Mouse (Mus musculus): ENCODE results near the gene Nit1. TPM values are rescaled to one million over a fixed set of nuclear protein-coding genes. Genes with fewer than 3 reads are reported as not detected.

The Nit1 gene
- total and polyA plus RNA-seq, 3 experiments = 17.9 to 26.3 TPM; not detected in 1

DNA sequence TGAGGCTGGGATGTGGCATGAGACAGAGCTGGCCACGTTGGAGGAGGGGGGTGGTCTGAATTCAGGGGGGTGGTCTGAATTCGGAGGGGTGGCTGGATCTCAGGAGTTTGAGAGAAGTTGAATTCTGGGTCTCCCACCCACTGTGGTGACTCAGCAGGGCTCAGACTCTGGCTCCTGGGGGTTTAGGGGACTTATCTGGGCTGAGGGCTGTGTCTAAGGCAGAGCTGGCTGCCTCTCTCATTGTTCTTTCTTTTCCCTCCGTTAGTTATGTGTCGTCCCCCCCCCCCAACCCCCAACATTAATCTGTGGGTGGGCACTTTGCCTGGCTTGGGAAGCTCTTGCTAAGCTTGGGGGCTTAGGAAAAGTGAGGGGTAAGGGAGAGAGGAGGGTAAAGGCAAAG is 28.5 kb upstream of the Nit1 start:
- no peak for TF ChIP-seq MYB (IDR thresholded peaks at IDR 0.05; ENCODE audit: low read depth, low read length)
- TF ChIP-seq ELF1 (IDR thresholded peaks at IDR 0.05; ENCODE audit: low read depth, low read length) = no peak
- no peak for TF ChIP-seq BHLHE40 (IDR thresholded peaks at IDR 0.05; ENCODE audit: borderline replicate concordance, low read depth, low read length)
- TF ChIP-seq USF2 (IDR thresholded peaks at IDR 0.05; ENCODE audit: borderline replicate concordance in 1 of 2, insufficient read depth in 1 of 2, low read depth in 1 of 2, low read length in 2 of 2) = no peak
- no peak for TF ChIP-seq TAL1 (IDR thresholded peaks at IDR 0.05; ENCODE audit: low read length)
- no peak for TF ChIP-seq RCOR1 (IDR thresholded peaks at IDR 0.05; ENCODE audit: low read depth, low read length)
- no peak for TF ChIP-seq CHD1 (IDR thresholded peaks at IDR 0.05; ENCODE audit: low read depth, low read length)
- no peak for TF ChIP-seq POLR2A (IDR thresholded peaks at IDR 0.05; ENCODE audit: control insufficient read depth in 1 of 2, insufficient read depth in 1 of 2, low read depth in 1 of 2, low read length in 2 of 2, poor library complexity in 1 of 2)
- no peak for TF ChIP-seq JUND (IDR thresholded peaks at IDR 0.05; ENCODE audit: low read depth, low read length)
- no peak for TF ChIP-seq MAFK (IDR thresholded peaks at IDR 0.05; ENCODE audit: borderline replicate concordance, low read depth, low read length)
- no peak for TF ChIP-seq ZKSCAN1 (IDR thresholded peaks at IDR 0.05; ENCODE audit: low read depth, low read length)
- no peak for TF ChIP-seq SMC3 (IDR thresholded peaks at IDR 0.05; ENCODE audit: low read depth, low read length)
- no peak for TF ChIP-seq GABPA (IDR thresholded peaks at IDR 0.05; ENCODE audit: low read depth, low read length)
- no peak for TF ChIP-seq POLR2AphosphoS2 (IDR thresholded peaks at IDR 0.05; ENCODE audit: low read length)
- TF ChIP-seq CHD2 (IDR thresholded peaks at IDR 0.05; ENCODE audit: low read length) = no peak
- TF ChIP-seq ETS1 (IDR thresholded peaks at IDR 0.05; ENCODE audit: low read depth, low read length) = no peak
- no peak for TF ChIP-seq ZNF384 (IDR thresholded peaks at IDR 0.05; ENCODE audit: low read depth, low read length)
- H3K9ac ChIP-seq (ENCODE audit: control insufficient read depth, low read depth, low read length, poor library complexity, severe bottlenecking) = peak overlapping the region; percentile 65
- peak overlapping the region; percentile 18; the same call in 1 of the 2 replicates for H3K27ac ChIP-seq (ENCODE audit: control insufficient read depth, low read depth, low read length)
- H3K27me3 ChIP-seq (ENCODE audit: control insufficient read depth in 1 of 2, insufficient read depth in 2 of 2, low read length in 2 of 2) = no peaks in the 10 kb centered on the region
- no peaks in the 10 kb centered on the region for H3K9me3 ChIP-seq (replicated peaks; ENCODE audit: insufficient read depth, low read length)
- H3K36me3 ChIP-seq (ENCODE audit: control insufficient read depth in 1 of 2, insufficient read depth in 2 of 2, low read length in 2 of 2) = peaks cover 0 to 3% of the 10 kb centered on the region in 2 experiments; a peak in 2 of 4 replicates
- peaks cover 2 to 9% of the 10 kb centered on the region in 2 experiments; a peak in 2 of 4 replicates for H3K4me1 ChIP-seq (ENCODE audit: control insufficient read depth in 1 of 2, insufficient read depth in 2 of 2, low read length in 2 of 2)
- H3K79me2 ChIP-seq (ENCODE audit: control insufficient read depth, insufficient read depth, low read length, poor library complexity) = no peaks in the 10 kb centered on the region
- H3K4me3 ChIP-seq (ENCODE audit: control insufficient read depth in 1 of 2, insufficient read depth in 1 of 2, low read depth in 2 of 2, low read length in 2 of 2) = peak overlapping the region; percentile 41 to 47; a peak in 3 of 4 replicates
- peak; percentile 59 for DNase-seq (ENCODE audit: low read depth, low spot score)

- H3K79me2 ChIP-seq (ENCODE audit: control insufficient read depth, insufficient read depth, low read length, poor library complexity) = no peaks in the 10 kb centered on the region
- H3K27ac ChIP-seq (ENCODE audit: control insufficient read depth, low read depth, low read length) = no peak overlapping the region
- no peak overlapping the region for H3K9ac ChIP-seq (ENCODE audit: control insufficient read depth, low read depth, low read length, poor library complexity, severe bottlenecking)
- no peak for DNase-seq (ENCODE audit: low read depth, low spot score)
- no peak overlapping the region for H3K4me3 ChIP-seq (ENCODE audit: control insufficient read depth in 1 of 2, insufficient read depth in 1 of 2, low read depth in 2 of 2, low read length in 2 of 2)
- peaks cover 2 to 3% of the 10 kb centered on the region in 2 experiments; a peak in 2 of 4 replicates for H3K4me1 ChIP-seq (ENCODE audit: control insufficient read depth in 1 of 2, insufficient read depth in 2 of 2, low read length in 2 of 2)
- no peaks in the 10 kb centered on the region for H3K27me3 ChIP-seq (ENCODE audit: control insufficient read depth in 1 of 2, insufficient read depth in 2 of 2, low read length in 2 of 2)
- H3K9me3 ChIP-seq (replicated peaks; ENCODE audit: insufficient read depth, low read length) = no peaks in the 10 kb centered on the region
- TF ChIP-seq ETS1 (IDR thresholded peaks at IDR 0.05; ENCODE audit: low read depth, low read length) = no peak
- TF ChIP-seq E2F4 (IDR thresholded peaks at IDR 0.05; ENCODE audit: borderline replicate concordance, low read depth, low read length) = no peak
- no peak for TF ChIP-seq MAFK (IDR thresholded peaks at IDR 0.05; ENCODE audit: borderline replicate concordance, low read depth, low read length)
- no peak for TF ChIP-seq MAX (IDR thresholded peaks at IDR 0.05; ENCODE audit: low read length)
- no peak for TF ChIP-seq TBP (IDR thresholded peaks at IDR 0.05; ENCODE audit: low read depth, low read length)
- TF ChIP-seq CTCF (IDR thresholded peaks at IDR 0.05 in 2 of 3, conservative IDR thresholded peaks at IDR 0.05 in 1 of 3; ENCODE audit: control insufficient read depth in 1 of 3, insufficient read depth in 1 of 3, low read depth in 2 of 3, low read length in 3 of 3, poor library complexity in 1 of 3, severe bottlenecking in 1 of 3) = no peak
- no peak for TF ChIP-seq USF1 (IDR thresholded peaks at IDR 0.05; ENCODE audit: low read depth, low read length)
- TF ChIP-seq ZKSCAN1 (IDR thresholded peaks at IDR 0.05; ENCODE audit: low read depth, low read length) = no peak
- TF ChIP-seq GABPA (IDR thresholded peaks at IDR 0.05; ENCODE audit: low read depth, low read length) = no peak
- TF ChIP-seq POLR2A (IDR thresholded peaks at IDR 0.05; ENCODE audit: control insufficient read depth in 1 of 2, insufficient read depth in 1 of 2, low read depth in 1 of 2, low read length in 2 of 2, poor library complexity in 1 of 2) = no peak
- TF ChIP-seq KAT2A (conservative IDR thresholded peaks at IDR 0.05; ENCODE audit: low read depth, low read length) = no peak
- no peak for TF ChIP-seq MYB (IDR thresholded peaks at IDR 0.05; ENCODE audit: low read depth, low read length)
- no peak for TF ChIP-seq MEF2A (IDR thresholded peaks at IDR 0.05; ENCODE audit: extremely low read depth, insufficient replicate concordance, low read depth, low read length, poor library complexity, severe bottlenecking)
- TF ChIP-seq SMC3 (IDR thresholded peaks at IDR 0.05; ENCODE audit: low read depth, low read length) = no peak
- TF ChIP-seq CHD1 (IDR thresholded peaks at IDR 0.05; ENCODE audit: low read depth, low read length) = no peak
- no peak for TF ChIP-seq TCF12 (IDR thresholded peaks at IDR 0.05; ENCODE audit: low read depth, low read length)
- H3K36me3 ChIP-seq (ENCODE audit: control insufficient read depth in 1 of 2, insufficient read depth in 2 of 2, low read length in 2 of 2) = peaks cover 0 to 3% of the 10 kb centered on the region in 2 experiments; a peak in 2 of 4 replicates
Measured at GRCm38 (mm10) chr1:171372880-171373279, 27.4 kb upstream of the Nit1 start.
